Mouse (Mus musculus): ENCODE results near the gene Olfr15.
"Not testable (repeated sequence)": the region's sequence is repeated elsewhere in the genome, so short reads cannot be mapped to it uniquely, and the experiment has no call there.

DNA sequence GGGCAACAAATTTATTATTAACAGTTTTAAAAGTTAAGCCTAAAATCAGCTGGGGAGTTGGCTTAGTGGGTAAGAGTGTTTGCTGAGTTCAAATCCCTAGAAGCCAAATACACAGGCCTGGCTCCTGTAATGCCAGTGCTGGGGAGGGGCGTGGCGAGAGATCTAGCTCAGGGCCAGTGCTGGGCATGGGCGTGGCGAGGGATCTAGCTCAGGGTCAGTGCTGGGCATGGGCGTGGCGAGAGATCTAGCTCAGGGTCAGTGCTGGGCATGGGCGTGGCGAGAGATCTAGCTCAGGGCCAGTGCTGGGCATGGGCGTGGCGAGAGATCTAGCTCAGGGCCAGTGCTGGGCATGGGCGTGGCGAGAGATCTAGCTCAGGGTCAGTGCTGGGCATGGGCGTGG is 20.6 kb downstream of the Olfr15 start:
- not testable (repeated sequence) for TF ChIP-seq CTCF (IDR thresholded peaks at IDR 0.05; ENCODE audit: borderline replicate concordance, insufficient read depth, low read depth, low read length); POLR2A (IDR thresholded peaks at IDR 0.05; ENCODE audit: borderline replicate concordance, insufficient read depth, low read length)
